Mouse (Mus musculus) liver, embryonic 14.5 days (tissue): ENCODE measurements at regions not wholly inside any gene's neighbourhood (a gene's known extent, or its start where the extent isn't known, plus 50 kb on each side); places are given as distances from the start of the nearest gene placed in this dataset.

Experiments used
- CTCF ChIP-seq: IDR thresholded peaks from 2 replicates; pipeline ENCODE4 v1.5.1; 2016; ENCODE audit warnings: antibody characterized with exemption, low read depth, control low read depth
- EP300 ChIP-seq: IDR thresholded peaks from 2 replicates; pipeline ENCODE4 v1.6.1; 2016; ENCODE audit warnings: antibody characterized with exemption, low read depth

DNA sequence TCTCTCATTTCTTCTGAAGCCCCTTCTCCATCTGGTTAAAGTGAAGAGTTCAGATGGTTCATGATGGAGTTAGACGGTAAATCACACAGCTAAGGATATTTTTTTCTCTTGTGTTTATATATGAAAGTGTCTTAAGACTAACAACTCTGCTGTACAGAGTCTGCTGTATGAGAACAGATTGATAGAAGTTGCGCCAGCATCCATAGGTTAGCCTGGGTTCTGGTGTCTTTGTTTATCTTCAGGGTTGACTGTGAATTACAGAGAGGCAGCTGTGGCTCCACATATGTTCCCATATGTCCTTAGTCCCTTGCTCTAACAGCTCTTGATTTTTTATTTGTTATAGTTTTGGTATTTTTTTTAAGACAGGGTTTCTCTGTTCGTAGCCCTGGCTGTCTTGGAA is 334.9 kb upstream of the Api5 start:
- TF ChIP-seq EP300 (no peak), CTCF (no peak)
